Mouse (Mus musculus): ENCODE data around the gene Fcrla.
A peak's percentile ranks its signal among the peaks of the same experiment; 100 is the strongest.

Gene Fcrla

DNA sequence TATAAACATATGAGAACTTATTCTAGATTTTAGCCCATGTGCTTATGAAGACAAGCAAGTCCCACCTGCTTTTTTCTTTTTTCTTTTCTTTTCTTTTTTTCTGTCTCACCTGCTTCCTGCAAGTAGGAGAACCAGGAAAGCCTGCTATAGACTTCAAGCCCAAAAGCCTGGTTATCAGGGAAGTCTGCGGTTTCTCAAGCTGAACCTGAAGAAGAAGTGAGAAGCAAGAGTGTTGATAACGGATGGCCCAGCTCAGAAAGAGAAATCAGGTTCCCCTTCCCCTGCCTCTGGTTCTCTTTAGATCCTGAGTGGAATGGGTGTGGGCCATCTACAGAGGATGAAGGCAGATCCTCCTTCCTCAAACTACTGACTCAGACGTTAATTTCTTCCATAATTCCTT lies 4.7 kb upstream of the Fcrla start:
- DNase-seq (ENCODE audit: inconsistent age in 2 of 2, low spot score in 1 of 2): no peak

GRCm38 (mm10) chr1:170929245-170929644 lies 1.9 kb upstream of the Fcrla start:
- DNase-seq (ENCODE audit: inconsistent age in 2 of 2, low spot score in 1 of 2): no peak

- no peak for DNase-seq (ENCODE audit: inconsistent age in 2 of 2, low spot score in 1 of 2)
Observed at GRCm38 (mm10) chr1:170928467-170928866, 1.1 kb upstream of the Fcrla start.

GRCm38 (mm10) chr1:170926941-170927340 lies 442 bp downstream of the Fcrla start:
- DNase-seq (ENCODE audit: inconsistent age in 2 of 2, low spot score in 1 of 2): peak; percentile 34 to 73

- DNase-seq (ENCODE audit: inconsistent age in 2 of 2, low spot score in 1 of 2): peak in 1 of 2 experiments; percentile 35
Observed at GRCm38 (mm10) chr1:170924485-170924884, 2.9 kb downstream of the Fcrla start.

DNA sequence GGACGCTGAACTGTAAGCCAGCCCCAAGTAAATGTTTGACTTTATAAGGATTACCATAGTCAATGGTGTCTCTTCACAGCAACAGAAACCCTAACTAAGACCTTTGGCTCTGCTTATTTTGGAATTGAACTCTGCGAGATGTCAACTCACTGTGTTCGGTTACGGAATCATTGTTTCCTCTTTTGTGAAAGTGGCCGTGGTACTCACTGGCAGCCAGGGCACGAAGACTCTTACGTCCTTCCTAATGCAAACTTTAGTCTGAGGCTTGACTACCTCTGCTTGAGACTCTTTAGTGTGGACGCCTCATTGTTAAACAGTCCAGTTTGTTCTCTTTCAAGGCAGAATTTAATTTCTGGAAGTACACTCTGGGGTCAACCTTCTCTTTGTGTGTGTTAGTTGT lies 8.1 kb downstream of the Fcrla start:
- DNase-seq (ENCODE audit: inconsistent age in 2 of 2, low spot score in 1 of 2): no peak

- no peak for DNase-seq (ENCODE audit: inconsistent age in 2 of 2, low spot score in 1 of 2)
Observed at GRCm38 (mm10) chr1:170915657-170916056, 11.7 kb downstream of the Fcrla start.

GRCm38 (mm10) chr1:170912891-170913615 lies 14.3 kb downstream of the Fcrla start, which contains the start of gene Fcrlb:
Fcrlb (minus strand) TSS chr1:170912941.
- DNase-seq (ENCODE audit: inconsistent age in 2 of 2, low spot score in 1 of 2): no peak

GRCm38 (mm10) chr1:170911907-170912660 lies 15.3 kb downstream of the Fcrla start:
- DNase-seq (ENCODE audit: inconsistent age in 2 of 2, low spot score in 1 of 2): peak; percentile 43 to 76

- DNase-seq (ENCODE audit: inconsistent age in 2 of 2, low spot score in 1 of 2): peak in 1 of 2 experiments; percentile 42
Observed at GRCm38 (mm10) chr1:170908341-170908740, 19.0 kb downstream of the Fcrla start.

- DNase-seq (ENCODE audit: inconsistent age in 2 of 2, low spot score in 1 of 2): peak; percentile 54 to 73
Observed at GRCm38 (mm10) chr1:170907456-170908191, 19.8 kb downstream of the Fcrla start.

GRCm38 (mm10) chr1:170907111-170907455 lies 20.3 kb downstream of the Fcrla start:
- peak in 1 of 2 experiments; percentile 34 for DNase-seq (ENCODE audit: inconsistent age in 2 of 2, low spot score in 1 of 2)

- DNase-seq (ENCODE audit: inconsistent age in 2 of 2, low spot score in 1 of 2): no peak
Observed at GRCm38 (mm10) chr1:170903485-170903884, 23.9 kb downstream of the Fcrla start.

DNA sequence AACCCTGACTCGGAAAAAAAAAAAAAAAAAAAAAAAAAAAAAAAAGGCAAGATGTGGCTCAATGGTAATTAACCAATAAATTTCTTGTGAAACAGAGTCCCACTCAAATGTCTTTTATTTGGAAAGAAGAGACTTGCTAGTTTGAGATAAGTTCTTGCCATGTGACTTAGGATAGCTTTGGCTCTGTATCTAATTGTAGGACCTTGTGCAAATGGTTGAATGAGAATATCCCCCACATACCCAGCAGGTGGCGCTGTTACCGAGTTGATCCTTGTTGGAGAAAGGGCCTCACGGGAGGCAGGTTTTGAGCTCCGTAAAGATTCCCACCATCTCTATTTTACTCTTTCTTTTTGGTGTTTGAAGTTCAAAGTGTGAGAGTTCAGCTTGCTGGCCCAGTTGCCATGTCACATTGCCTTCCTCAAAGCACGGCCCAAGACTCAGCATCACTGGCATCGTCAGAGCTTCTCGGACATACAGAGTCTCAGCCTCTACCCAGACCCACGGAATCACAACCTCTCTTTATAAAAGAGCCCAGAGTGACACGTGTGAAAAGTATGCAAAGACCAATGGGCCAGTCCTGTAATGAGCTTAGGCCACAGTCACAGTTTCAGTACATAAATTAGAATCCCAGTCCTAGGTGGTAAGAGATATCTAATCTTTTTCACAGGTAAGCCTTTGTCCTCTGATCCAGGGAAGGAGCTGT lies 25.7 kb downstream of the Fcrla start:
- peak; percentile 84 to 96 for DNase-seq (ENCODE audit: inconsistent age in 2 of 2, low spot score in 1 of 2)

GRCm38 (mm10) chr1:170900799-170901467 lies 26.4 kb downstream of the Fcrla start:
- DNase-seq (ENCODE audit: inconsistent age in 2 of 2, low spot score in 1 of 2): peak in 1 of 2 experiments; percentile 87

DNA sequence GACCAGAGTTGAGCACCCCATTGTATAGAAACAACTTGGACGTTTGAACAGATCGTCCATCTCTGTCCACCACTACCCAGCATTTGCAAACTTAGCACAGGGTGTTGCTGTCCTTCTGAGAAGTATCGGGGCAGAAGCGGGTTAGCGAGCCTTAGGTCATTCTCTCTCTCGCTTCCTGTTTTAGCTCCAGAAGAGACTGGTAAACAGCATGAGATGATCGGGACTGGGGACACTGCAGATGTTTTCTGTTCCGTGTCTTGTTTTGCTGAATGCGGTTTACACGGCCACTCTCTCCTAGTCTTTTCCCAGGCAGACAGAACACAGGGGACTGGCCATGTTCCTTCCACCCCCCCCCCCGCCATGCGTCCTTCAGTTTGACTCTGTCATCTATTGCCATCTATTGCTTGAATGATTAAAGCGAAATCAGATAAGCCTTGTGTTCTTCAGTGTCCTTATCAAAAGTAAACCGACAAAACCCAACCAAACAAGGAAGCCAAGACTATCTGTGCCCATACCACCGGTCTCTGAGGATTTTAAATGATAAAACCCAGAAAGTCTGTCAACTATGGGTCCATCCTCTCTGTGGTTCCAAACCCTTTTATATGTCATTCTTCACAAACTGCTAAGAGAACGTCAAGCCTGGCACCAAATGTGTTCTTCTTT lies 28.8 kb downstream of the Fcrla start:
- peak in 1 of 2 experiments; percentile 36 for DNase-seq (ENCODE audit: inconsistent age in 2 of 2, low spot score in 1 of 2)

DNA sequence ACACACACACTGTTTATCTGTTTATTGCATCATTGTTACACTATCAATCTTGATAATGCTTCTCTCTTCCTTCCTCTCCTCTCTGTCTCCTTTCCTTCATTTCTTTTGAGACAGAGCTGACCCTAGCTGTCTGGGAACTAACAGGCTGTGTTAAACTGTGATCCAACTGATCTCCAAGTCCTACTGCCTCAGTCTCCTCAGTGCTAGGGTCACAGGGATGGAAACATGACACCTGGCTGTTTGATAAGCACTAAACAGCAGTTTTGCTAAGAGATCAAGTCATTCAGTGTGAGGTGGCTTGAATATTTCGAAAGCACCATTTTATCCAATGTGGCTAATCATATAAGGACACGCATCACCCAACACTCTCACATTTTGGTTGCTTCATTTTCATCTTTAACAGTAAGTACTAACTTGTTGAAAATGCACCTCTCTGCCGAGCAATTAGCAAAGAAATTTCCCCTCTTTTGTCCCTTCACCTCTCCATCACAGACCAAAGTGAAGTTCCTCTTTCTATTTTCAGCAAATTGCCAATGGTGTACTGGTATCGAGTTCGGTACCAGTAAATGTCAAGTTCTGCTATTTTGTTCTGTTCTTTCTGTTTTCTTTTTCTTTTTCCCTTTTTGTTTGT lies 30.6 kb downstream of the Fcrla start:
- DNase-seq (ENCODE audit: inconsistent age in 2 of 2, low spot score in 1 of 2): no peak

- peak in 1 of 2 experiments; percentile 77 for DNase-seq (ENCODE audit: inconsistent age in 2 of 2, low spot score in 1 of 2)
Observed at GRCm38 (mm10) chr1:170894603-170895602, 32.5 kb downstream of the Fcrla start.
